Mouse (Mus musculus) megakaryocyte, embryonic 14.5 days (primary cell): ENCODE data around the gene Slfn5.

Experiments
- FLI1 ChIP-seq: IDR thresholded peaks from 2 replicates; pipeline ENCODE4 v1.6.1; 2012; ENCODE audit warnings: low read length, inconsistent platforms, mixed read lengths
- GATA1 ChIP-seq: IDR thresholded peaks from 3 replicates; pipeline ENCODE4 v1.6.1; 2012; ENCODE audit warnings: mixed read lengths, low read length, inconsistent platforms, borderline replicate concordance

- TF ChIP-seq GATA1 (no peak), FLI1 (no peak)
These were observed 20.4 kb downstream of the Slfn5 start for GRCm38 (mm10) chr11:82971590-82971974.
